Mouse (Mus musculus) MEL (cell line): ENCODE data around the gene Gpr171. TPM values are rescaled to one million over a fixed set of nuclear protein-coding genes. Genes with fewer than 3 reads are reported as not detected.
"Not testable (repeated sequence)": the region's sequence is repeated elsewhere in the genome, so short reads cannot be mapped to it uniquely, and the experiment has no call there.

Experiments used
- DNase-seq: peaks from one replicate; pipeline ENCODE4 v3.0.0; 2011; ENCODE audit warnings: low read depth, low spot score
- H3K27ac ChIP-seq: 2 replicates; pipeline ENCODE4 v1.5.1; 2012; ENCODE audit warnings: low read depth, mild to moderate bottlenecking, control low read depth, low read length, moderate library complexity; ENCODE audit not compliant: control insufficient read depth
- H3K27me3 ChIP-seq, 2 experiments: fragments of 150-350 bp in 1 of 2; sonication (generic) in 1 of 2; 2 replicates each; pipeline ENCODE4 v1.6.1; 2012; ENCODE audit warnings: low read length in 2 of 2, mild to moderate bottlenecking in 2 of 2, improper control_type of control experiment in 1 of 2, moderate library complexity in 1 of 2; ENCODE audit not compliant: insufficient read depth in 2 of 2, control insufficient read depth in 1 of 2
- H3K36me3 ChIP-seq, 2 experiments: 2 replicates each; pipeline ENCODE4 v1.6.1; 2012 to 2014; ENCODE audit warnings: low read length in 2 of 2, improper control_type of control experiment in 1 of 2, inconsistent platforms in 1 of 2, mild to moderate bottlenecking in 1 of 2; ENCODE audit not compliant: insufficient read depth in 2 of 2, control insufficient read depth in 1 of 2
- H3K4me1 ChIP-seq, 2 experiments: fragments of 150-350 bp in 1 of 2; sonication (generic) in 1 of 2; 2 replicates each; pipeline ENCODE4 v1.6.1; 2012; ENCODE audit warnings: low read length in 2 of 2, improper control_type of control experiment in 1 of 2, mild to moderate bottlenecking in 1 of 2; ENCODE audit not compliant: insufficient read depth in 2 of 2, control insufficient read depth in 1 of 2
- H3K4me3 ChIP-seq, 2 experiments: fragments of 150-350 bp in 1 of 2; sonication (generic) in 1 of 2; 2 replicates each; pipeline ENCODE4 v1.5.1; 2012; ENCODE audit warnings: low read depth in 2 of 2, low read length in 2 of 2, mild to moderate bottlenecking in 2 of 2, moderate library complexity in 2 of 2, control low read depth in 1 of 2, improper control_type of control experiment in 1 of 2; ENCODE audit not compliant: control insufficient read depth in 1 of 2, insufficient read depth in 1 of 2
- H3K79me2 ChIP-seq: 2 replicates; pipeline ENCODE4 v1.6.1; 2012; ENCODE audit warnings: mild to moderate bottlenecking, low read length, moderate library complexity; ENCODE audit not compliant: control insufficient read depth, poor library complexity, insufficient read depth
- H3K9ac ChIP-seq: 2 replicates; pipeline ENCODE4 v1.6.1; 2012; ENCODE audit warnings: low read depth, mild to moderate bottlenecking, control low read depth, low read length, moderate library complexity; ENCODE audit not compliant: control insufficient read depth, poor library complexity, severe bottlenecking
- H3K9me3 ChIP-seq: fragments of 150-350 bp; sonication (generic); replicated peaks from 2 replicates; pipeline ENCODE4 v1.6.1; 2012; ENCODE audit warnings: mild to moderate bottlenecking, low read length, improper control_type of control experiment, moderate library complexity; ENCODE audit not compliant: insufficient read depth
- CHD1 ChIP-seq: IDR thresholded peaks from 2 replicates; pipeline ENCODE4 v1.6.1; 2012; ENCODE audit warnings: low read depth, mild to moderate bottlenecking, inconsistent platforms, low read length, improper control_type of control experiment
- CHD2 ChIP-seq: IDR thresholded peaks from 2 replicates; pipeline ENCODE4 v1.6.1; 2011; ENCODE audit warnings: low read length, improper control_type of control experiment
- CTCF ChIP-seq, 3 experiments: IDR thresholded peaks in 2 of 3; conservative IDR thresholded peaks in 1 of 3; 2 replicates each; pipeline ENCODE4 v1.5.1; 2011 to 2012; ENCODE audit warnings: low read length in 3 of 3, low read depth in 2 of 3, mild to moderate bottlenecking in 2 of 3, improper control_type of control experiment in 1 of 3, inconsistent platforms in 1 of 3, mixed read lengths in 1 of 3, moderate library complexity in 1 of 3; ENCODE audit not compliant: control insufficient read depth in 1 of 3, insufficient read depth in 1 of 3, poor library complexity in 1 of 3, severe bottlenecking in 1 of 3
- E2F4 ChIP-seq: IDR thresholded peaks from 2 replicates; pipeline ENCODE4 v1.6.1; 2011; ENCODE audit warnings: low read depth, low read length, improper control_type of control experiment, borderline replicate concordance
- GABPA ChIP-seq: IDR thresholded peaks from 2 replicates; pipeline ENCODE4 v1.6.1; 2012; ENCODE audit warnings: low read depth, mild to moderate bottlenecking, inconsistent platforms, low read length, improper control_type of control experiment, moderate library complexity
- HCFC1 ChIP-seq: IDR thresholded peaks from 2 replicates; pipeline ENCODE4 v1.6.1; 2012; ENCODE audit warnings: low read depth, mild to moderate bottlenecking, inconsistent platforms, low read length, improper control_type of control experiment, moderate library complexity
- KAT2A ChIP-seq: conservative IDR thresholded peaks from 2 replicates; pipeline ENCODE4 v1.6.1; 2012; ENCODE audit warnings: low read depth, low read length, improper control_type of control experiment, inconsistent platforms
- MAFK ChIP-seq: IDR thresholded peaks from 2 replicates; pipeline ENCODE4 v1.6.1; 2011; ENCODE audit warnings: low read depth, mild to moderate bottlenecking, low read length, improper control_type of control experiment, borderline replicate concordance
- MAX ChIP-seq: IDR thresholded peaks from 2 replicates; pipeline ENCODE4 v1.6.1; 2011; ENCODE audit warnings: low read length, improper control_type of control experiment
- MAZ ChIP-seq: IDR thresholded peaks from 2 replicates; pipeline ENCODE4 v1.6.1; 2012; ENCODE audit warnings: low read depth, mild to moderate bottlenecking, inconsistent platforms, low read length, improper control_type of control experiment
- MYC ChIP-seq: IDR thresholded peaks from 2 replicates; pipeline ENCODE4 v1.6.1; 2011; ENCODE audit warnings: low read depth, mild to moderate bottlenecking, low read length, improper control_type of control experiment, moderate library complexity
- NELFE ChIP-seq: IDR thresholded peaks from 2 replicates; pipeline ENCODE4 v1.6.1; 2011; ENCODE audit warnings: low read depth, low read length, improper control_type of control experiment
- NRF1 ChIP-seq: IDR thresholded peaks from 2 replicates; pipeline ENCODE4 v1.6.1; 2014; ENCODE audit warnings: low read depth, mild to moderate bottlenecking, inconsistent platforms, low read length, improper control_type of control experiment, moderate library complexity; ENCODE audit not compliant: poor library complexity, insufficient read depth, severe bottlenecking
- POLR2A ChIP-seq, 2 experiments: IDR thresholded peaks; 2 replicates each; pipeline ENCODE4 v1.6.1; 2011 to 2012; ENCODE audit warnings: low read length in 2 of 2, mild to moderate bottlenecking in 2 of 2, control low read depth in 1 of 2, improper control_type of control experiment in 1 of 2, low read depth in 1 of 2, moderate library complexity in 1 of 2; ENCODE audit not compliant: control insufficient read depth in 1 of 2, insufficient read depth in 1 of 2, poor library complexity in 1 of 2
- POLR2AphosphoS5 ChIP-seq: IDR thresholded peaks from 2 replicates; pipeline ENCODE4 v1.6.1; 2012; ENCODE audit warnings: low read depth, borderline replicate concordance, mild to moderate bottlenecking, inconsistent platforms, low read length, moderate library complexity, mixed read lengths
- RAD21 ChIP-seq: IDR thresholded peaks from 2 replicates; pipeline ENCODE4 v1.6.1; 2011; ENCODE audit warnings: mild to moderate bottlenecking, low read depth, low read length, improper control_type of control experiment
- RCOR1 ChIP-seq: IDR thresholded peaks from 2 replicates; pipeline ENCODE4 v1.6.1; 2012; ENCODE audit warnings: low read depth, mild to moderate bottlenecking, inconsistent platforms, low read length, improper control_type of control experiment
- SMC3 ChIP-seq: IDR thresholded peaks from 2 replicates; pipeline ENCODE4 v1.6.1; 2011; ENCODE audit warnings: low read depth, low read length, improper control_type of control experiment
- TAL1 ChIP-seq: IDR thresholded peaks from 2 replicates; pipeline ENCODE4 v1.6.1; 2012; ENCODE audit warnings: mild to moderate bottlenecking, inconsistent platforms, low read length, moderate library complexity, mixed read lengths
- UBTF ChIP-seq: IDR thresholded peaks from 2 replicates; pipeline ENCODE4 v1.6.1; 2012; ENCODE audit warnings: low read depth, mild to moderate bottlenecking, inconsistent platforms, low read length, improper control_type of control experiment, moderate library complexity, borderline replicate concordance; ENCODE audit not compliant: insufficient read depth
- USF1 ChIP-seq: IDR thresholded peaks from 2 replicates; pipeline ENCODE4 v1.6.1; 2014; ENCODE audit warnings: low read depth, mild to moderate bottlenecking, inconsistent platforms, low read length, improper control_type of control experiment, moderate library complexity
- ZC3H11A ChIP-seq: IDR thresholded peaks from 2 replicates; pipeline ENCODE4 v1.6.1; 2012; ENCODE audit warnings: low read depth, mild to moderate bottlenecking, inconsistent platforms, low read length, improper control_type of control experiment
- ZMIZ1 ChIP-seq: IDR thresholded peaks from 2 replicates; pipeline ENCODE4 v1.6.1; 2012; ENCODE audit warnings: low read depth, mild to moderate bottlenecking, inconsistent platforms, low read length, improper control_type of control experiment, moderate library complexity
- ZNF384 ChIP-seq: IDR thresholded peaks from 2 replicates; pipeline ENCODE4 v1.6.1; 2012; ENCODE audit warnings: low read depth, mild to moderate bottlenecking, inconsistent platforms, low read length, improper control_type of control experiment
- polyA plus RNA-seq, 2 experiments: library from polyadenylated mRNA; stranded (reverse) in 1 of 2; unstranded in 1 of 2; fragments of >175 nt in 1 of 2; fragments of >200 nt in 1 of 2; gene quantifications; 2 replicates each; pipeline versions ENCODE4 v1.2.1 to v1.2.4; 2012; ENCODE audit warnings: low replicate concordance in 2 of 2, low read depth in 1 of 2; ENCODE audit not compliant: insufficient read length in 2 of 2, insufficient read depth in 1 of 2, missing spikeins in 1 of 2
- total RNA-seq: library from RNA; depleted of rRNA; stranded (reverse); fragments of 300-350 nt; gene quantifications from 2 replicates; pipeline ENCODE4 v1.2.3, GENCODE M21; 2012

Gene Gpr171
- total and polyA plus RNA-seq, 3 experiments = not detected

DNA sequence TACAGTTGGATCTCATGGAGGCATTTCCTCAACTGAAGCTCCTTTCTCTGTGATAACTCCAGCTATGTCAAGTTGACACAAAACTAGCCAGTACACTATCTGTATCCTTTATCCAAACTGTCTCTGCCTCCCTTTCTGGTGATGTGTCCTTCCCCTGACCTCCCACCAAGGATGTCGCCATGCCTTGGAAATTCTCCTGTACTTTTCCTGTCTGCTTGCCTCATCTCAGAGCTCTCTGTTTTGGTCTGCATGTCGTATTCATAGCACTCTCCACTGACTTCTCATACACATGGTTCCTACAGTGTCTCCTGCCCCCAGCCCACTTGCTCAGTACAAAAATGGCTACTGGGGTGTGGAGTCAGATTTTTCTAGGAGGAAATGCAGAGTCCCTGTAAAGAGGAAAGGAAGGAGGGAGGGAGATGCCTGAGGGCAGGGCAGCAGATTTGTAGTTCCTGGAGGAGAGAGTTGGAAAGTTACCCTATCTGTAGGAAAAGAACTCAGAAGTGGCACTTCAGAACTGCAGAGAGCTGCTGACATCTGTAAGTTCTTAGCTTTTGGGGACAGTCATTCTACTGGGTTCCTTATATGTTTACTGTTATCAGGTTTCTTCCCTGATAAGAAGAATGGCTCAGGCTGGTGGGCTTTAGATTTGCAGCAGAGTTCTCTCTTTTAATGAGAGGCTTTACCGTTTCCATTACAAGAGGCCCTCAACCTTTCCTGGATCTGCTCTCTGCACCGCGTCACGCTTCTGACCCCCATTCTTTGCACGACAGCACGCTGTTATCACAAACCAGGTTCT lies 40.1 kb upstream of the Gpr171 start (continued):
- no peak for TF ChIP-seq RAD21
- TF ChIP-seq UBTF = no peak
- TF ChIP-seq RCOR1 = peak; percentile 51; the same call in 1 of the 2 replicates
- no peak for TF ChIP-seq NRF1
- no peak for TF ChIP-seq POLR2AphosphoS5
- TF ChIP-seq E2F4 = no peak

- peaks cover 0 to 10% of the 10 kb centered on the region in 2 experiments; a peak in 2 of 4 replicates for H3K36me3 ChIP-seq
- not testable (repeated sequence) for H3K4me3 ChIP-seq, H3K27ac ChIP-seq, H3K9me3 ChIP-seq, H3K4me1 ChIP-seq, H3K27me3 ChIP-seq, H3K79me2 ChIP-seq, DNase-seq, H3K9ac ChIP-seq
Measured at GRCm38 (mm10) chr3:59140941-59141340, 39.3 kb upstream of the Gpr171 start.

DNA sequence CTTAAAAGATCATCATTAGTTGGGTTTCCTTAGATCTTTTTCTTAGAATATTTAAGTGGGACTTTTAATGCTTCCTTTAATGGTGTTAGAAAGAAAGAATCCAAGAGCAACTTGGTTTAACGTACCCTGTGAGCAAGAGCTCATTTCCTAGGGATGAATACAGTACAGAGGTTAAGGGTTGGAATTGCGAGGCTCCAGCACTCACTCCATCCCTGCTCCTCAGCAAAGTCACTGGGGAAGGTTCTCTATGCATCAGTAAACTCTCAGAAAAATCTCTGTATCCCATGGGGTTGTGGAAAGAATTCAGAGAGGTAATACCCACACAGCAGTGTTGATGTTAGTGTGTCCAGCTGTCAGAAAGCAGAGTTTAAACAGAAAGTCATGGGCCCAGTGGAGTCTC lies 38.5 kb upstream of the Gpr171 start:
- Histone ChIP-seq H3K9ac (no peak overlapping the region), H3K27me3 (no peaks in the 10 kb centered on the region), H3K4me3 (no peak overlapping the region), H3K36me3 (peaks cover 0 to 10% of the 10 kb centered on the region in 2 experiments; a peak in 2 of 4 replicates), H3K4me1 (peaks cover 0 to 8% of the 10 kb centered on the region in 2 experiments; a peak in 2 of 4 replicates), H3K79me2 (no peaks in the 10 kb centered on the region), H3K27ac (no peak overlapping the region), H3K9me3 (no peaks in the 10 kb centered on the region)
- DNase-seq = no peak
- TF ChIP-seq ZC3H11A = no peak
- TF ChIP-seq GABPA = no peak
- no peak for TF ChIP-seq ZNF384
- TF ChIP-seq SMC3 = no peak
- no peak for TF ChIP-seq POLR2A (IDR thresholded peaks at IDR 0.05; ENCODE audit: control insufficient read depth in 1 of 2, insufficient read depth in 1 of 2, low read depth in 1 of 2, low read length in 2 of 2, poor library complexity in 1 of 2)
- TF ChIP-seq USF1 = no peak
- TF ChIP-seq MYC = no peak
- TF ChIP-seq MAX = no peak
- no peak for TF ChIP-seq E2F4
- TF ChIP-seq RCOR1 = no peak
- TF ChIP-seq CHD1 = no peak
- no peak for TF ChIP-seq ZMIZ1
- TF ChIP-seq MAZ = no peak
- TF ChIP-seq MAFK = no peak
- no peak for TF ChIP-seq CHD2
- TF ChIP-seq HCFC1 = no peak
- no peak for TF ChIP-seq CTCF (IDR thresholded peaks at IDR 0.05 in 2 of 3, conservative IDR thresholded peaks at IDR 0.05 in 1 of 3; ENCODE audit: control insufficient read depth in 1 of 3, insufficient read depth in 1 of 3, low read depth in 2 of 3, low read length in 3 of 3, poor library complexity in 1 of 3, severe bottlenecking in 1 of 3)
- no peak for TF ChIP-seq TAL1
- TF ChIP-seq KAT2A = no peak
- no peak for TF ChIP-seq NELFE
